Mouse (Mus musculus) liver, embryonic 14.5 days (tissue): ENCODE measurements around the gene Kank2.

Experiments
- CTCF ChIP-seq: IDR thresholded peaks from 2 replicates; pipeline ENCODE4 v1.5.1; 2016; ENCODE audit warnings: antibody characterized with exemption, low read depth, control low read depth
- EP300 ChIP-seq: IDR thresholded peaks from 2 replicates; pipeline ENCODE4 v1.6.1; 2016; ENCODE audit warnings: antibody characterized with exemption, low read depth

DNA sequence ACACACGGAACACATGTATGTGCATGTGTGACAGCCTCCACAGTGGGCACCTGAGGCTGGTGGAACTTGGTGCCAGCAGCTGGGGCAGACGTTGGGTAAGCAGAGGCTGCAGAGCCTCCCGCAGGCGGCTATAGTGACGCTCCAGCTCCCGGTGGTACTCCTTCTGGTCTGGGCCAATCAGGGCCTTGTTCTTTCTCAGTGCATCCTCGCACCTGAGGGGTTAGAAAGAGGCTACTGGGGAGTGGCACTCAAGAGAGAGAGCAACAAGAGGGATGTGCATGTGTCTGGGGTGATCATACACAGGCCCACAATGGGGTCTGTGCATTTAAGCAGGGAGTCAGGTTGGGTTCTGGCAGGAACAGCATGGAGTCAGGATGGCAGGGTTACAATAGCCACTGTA lies 2.6 kb upstream of the Kank2 start:
- TF ChIP-seq EP300 (no peak), CTCF (no peak)
